Comparison of ENCODE assay signal across 8 mouse cellular contexts in genomic region chr14:60735848-60736547, GRCm38 (mm10). TPM values are rescaled to one million over a fixed set of nuclear protein-coding genes. Genes with fewer than 3 reads are reported as not detected.
A peak's percentile ranks its signal among the peaks of the same experiment; 100 is the strongest.
DNase-seq lines count a peak whose midpoint lies in the region; ATAC-seq and TF ChIP-seq lines count a peak whose summit lies in the region.

No protein-coding gene starts in this region.

- 39% methylated on average over 13 of the region's 13 CpGs for WGBS in liver, embryonic 11.5 days
- whole genome bisulfite sequencing in forebrain, embryonic 10.5 days: 61% methylated on average over 13 of the region's 13 CpGs
- WGBS in limb, embryonic 13.5 days: 60% methylated on average over 13 of the region's 13 CpGs
- 66% methylated on average over 13 of the region's 13 CpGs for WGBS in small intestine, adult 2 months

- peak overlapping the region; percentile 83 for H3K27ac ChIP-seq in liver, embryonic 11.5 days (ENCODE audit: low read depth, low read length)
- H3K27ac ChIP-seq in forebrain, embryonic 10.5 days: peak overlapping the region; percentile 83
- peak overlapping the region; percentile 83 for H3K27ac ChIP-seq in limb, embryonic 13.5 days
- peak overlapping the region; percentile 75 for H3K27ac ChIP-seq in small intestine, adult 2 months (ENCODE audit: insufficient read depth, low read depth, low read length)

- no peaks in the 10 kb centered on the region for H3K9me3 ChIP-seq in liver, embryonic 11.5 days (ENCODE audit: control insufficient read depth, low read length)
- no peaks in the 10 kb centered on the region for H3K9me3 ChIP-seq in forebrain, embryonic 10.5 days
- no peaks in the 10 kb centered on the region for H3K9me3 ChIP-seq in limb, embryonic 13.5 days

- no peak for DNase-seq in liver, embryonic 11.5 days (ENCODE audit: low spot score)
- no peak for DNase-seq in liver
- no peak for DNase-seq in forebrain, embryonic 10.5 days (ENCODE audit: extremely low spot score, low spot score)
- no peak for DNase-seq in left cerebral cortex, postnatal 14 days (ENCODE audit: low spot score in 2 of 2)
- no peak for DNase-seq in kidney, adult 11 months
- no peak for DNase-seq in cerebellum, adult 8-10 months

- no peaks in the 10 kb centered on the region for H3K36me3 ChIP-seq in liver, embryonic 11.5 days (ENCODE audit: control insufficient read depth, insufficient read depth, low read length)
- H3K36me3 ChIP-seq in forebrain, embryonic 10.5 days (replicated peaks): peaks cover 54% of the 10 kb centered on the region
- no peaks in the 10 kb centered on the region for H3K36me3 ChIP-seq in limb, embryonic 13.5 days
- no peaks in the 10 kb centered on the region for H3K36me3 ChIP-seq in small intestine, adult 2 months (ENCODE audit: control insufficient read depth, insufficient read depth, low read length)

- H3K4me2 ChIP-seq in liver, embryonic 11.5 days: peak overlapping the region; percentile 51
- peak overlapping the region; percentile 46 for H3K4me2 ChIP-seq in limb, embryonic 13.5 days (replicated peaks)

- no peaks in the 10 kb centered on the region for H3K27me3 ChIP-seq in liver, embryonic 11.5 days (replicated peaks; ENCODE audit: control insufficient read depth, insufficient read depth, low read length)
- H3K27me3 ChIP-seq in forebrain, embryonic 10.5 days (ENCODE audit: poor library complexity, severe bottlenecking): no peaks in the 10 kb centered on the region
- no peaks in the 10 kb centered on the region for H3K27me3 ChIP-seq in limb, embryonic 13.5 days
- H3K27me3 ChIP-seq in small intestine, adult 2 months (ENCODE audit: control insufficient read depth, insufficient read depth, low read length): no peaks in the 10 kb centered on the region

- H3K9ac ChIP-seq in liver, embryonic 11.5 days (ENCODE audit: low read depth, low read length): peak overlapping the region; percentile 10; the same call in 1 of the 2 replicates
- H3K9ac ChIP-seq in limb, embryonic 13.5 days: no peak overlapping the region

- intact Hi-C loops in left cerebral cortex, postnatal 14 days (cut with DNase I): loop anchor here (5.0 kb wide), 1 partner anchor 36 kb away; no protein-coding TSS in a partner anchor

- TF ChIP-seq POLR2A in small intestine, adult 2 months (IDR thresholded peaks at IDR 0.05; ENCODE audit: low read depth, low read length): no peak

- no peak for ATAC-seq in liver, embryonic 11.5 days (replicated peaks; ENCODE audit: low FRiP score)
- 0 out of 2 replicates have a peak, but pooled peaks have one; percentile 1 for ATAC-seq in limb, embryonic 13.5 days (ENCODE audit: low FRiP score, low read depth)

- H3K4me1 ChIP-seq in liver, embryonic 11.5 days (replicated peaks; ENCODE audit: control insufficient read depth, insufficient read depth, low read length): peaks cover 39% of the 10 kb centered on the region
- H3K4me1 ChIP-seq in forebrain, embryonic 10.5 days: peaks cover 82% of the 10 kb centered on the region
- peaks cover 74% of the 10 kb centered on the region for H3K4me1 ChIP-seq in limb, embryonic 13.5 days
- peaks cover 24% of the 10 kb centered on the region for H3K4me1 ChIP-seq in small intestine, adult 2 months (ENCODE audit: control insufficient read depth, insufficient read depth, insufficient read length, low read length)

- TF ChIP-seq CTCF in small intestine, adult 2 months (IDR thresholded peaks at IDR 0.05; ENCODE audit: extremely low read depth, insufficient read length, insufficient replicate concordance, low read depth, low read length): no peak

- H3K4me3 ChIP-seq in liver, embryonic 11.5 days (ENCODE audit: low read depth, low read length): no peak overlapping the region
- no peak overlapping the region for H3K4me3 ChIP-seq in forebrain, embryonic 10.5 days
- no peak overlapping the region for H3K4me3 ChIP-seq in limb, embryonic 13.5 days
- H3K4me3 ChIP-seq in small intestine, adult 2 months (ENCODE audit: low read depth, low read length): no peak overlapping the region

RNA-seq across cellular contexts. Expression of gene C1qtnf9, which starts 31.9 kb away (rescaled TPM):
- polyA plus RNA-seq in liver, embryonic 11.5 days (2014; fragmentation: Nextera tagmentation; extraction: Ambion mirVana): 0.09 and 0.19 TPM in 2 replicates
- polyA plus RNA-seq in forebrain, embryonic 10.5 days (2016; fragmentation: Nextera tagmentation; extraction: Ambion mirVana): 0.07 and 0.10 TPM in 2 replicates
- 1.5 and 1.6 TPM in 2 replicates for polyA plus RNA-seq in limb, embryonic 13.5 days (2015; fragmentation: Nextera tagmentation; extraction: Ambion mirVana)
- polyA plus RNA-seq in small intestine, adult 2 months (2012; rRNA removed): 0.47 and 0.70 TPM in 2 replicates
- total RNA-seq in left cerebral cortex, postnatal 14 days (2021): under 1 TPM in 1 of 2 experiments, not detected in 1; 0.24 TPM

RNA-seq across cellular contexts. Expression of gene Mipep, which starts 48.4 kb away (rescaled TPM):
- 27.8 TPM in 2 replicates for polyA plus RNA-seq in liver, embryonic 11.5 days (2014; fragmentation: Nextera tagmentation; extraction: Ambion mirVana)
- polyA plus RNA-seq in forebrain, embryonic 10.5 days (2016; fragmentation: Nextera tagmentation; extraction: Ambion mirVana): 24.7 and 25.8 TPM in 2 replicates
- polyA plus RNA-seq in limb, embryonic 13.5 days (2015; fragmentation: Nextera tagmentation; extraction: Ambion mirVana): 18.4 and 19.0 TPM in 2 replicates
- 6.2 and 6.4 TPM in 2 replicates for polyA plus RNA-seq in small intestine, adult 2 months (2012; rRNA removed)
- total RNA-seq in left cerebral cortex, postnatal 14 days (2021): 10 to 100 TPM; 23.7 to 24.9 TPM
